Mouse (Mus musculus): ENCODE results near the gene Zyg11a.

- TF ChIP-seq CTCF (IDR thresholded peaks at IDR 0.05; ENCODE audit: low read depth, low read length) (no peak), POLR2A (IDR thresholded peaks at IDR 0.05; ENCODE audit: insufficient read depth, low read length) (no peak)
Observed at GRCm38 (mm10) chr4:108265774-108266173, 47.9 kb upstream of the Zyg11a start.

Data from ES-Bruce4 (cell line).